Mouse (Mus musculus) ES-E14 (cell line): Measurements from ENCODE around the gene Ugt2b36. TPM values are rescaled to one million over a fixed set of nuclear protein-coding genes. Genes with fewer than 3 reads are reported as not detected.

Experiments
- DNase-seq: peaks from one replicate; pipeline ENCODE4 v3.0.0-alpha.2; 2013; ENCODE audit warnings: low read depth, low spot score
- H3K27ac ChIP-seq: 2 replicates; pipeline ENCODE4 v1.5.1; 2012; ENCODE audit warnings: low read depth, mild to moderate bottlenecking, low read length, moderate library complexity, mixed read lengths; ENCODE audit not compliant: poor library complexity, insufficient read depth, severe bottlenecking
- H3K36me3 ChIP-seq: 2 replicates; pipeline ENCODE4 v1.6.1; 2012; ENCODE audit warnings: mild to moderate bottlenecking, low read length, moderate library complexity, mixed read lengths; ENCODE audit not compliant: control insufficient read depth, poor library complexity, insufficient read depth, severe bottlenecking
- H3K4me1 ChIP-seq, 2 experiments: fragments of 150-350 bp in 1 of 2; sonication (generic) in 1 of 2; 2 replicates each; pipeline ENCODE4 v1.6.1; 2012; ENCODE audit warnings: low read length in 2 of 2, mild to moderate bottlenecking in 1 of 2, mixed read lengths in 1 of 2; ENCODE audit not compliant: control insufficient read depth in 2 of 2, insufficient read depth in 2 of 2, poor library complexity in 1 of 2
- H3K4me3 ChIP-seq, 2 experiments: fragments of 150-350 bp in 1 of 2; sonication (generic) in 1 of 2; 2 replicates each; pipeline ENCODE4 v1.5.1; 2012; ENCODE audit warnings: low read length in 2 of 2, low read depth in 1 of 2, mild to moderate bottlenecking in 1 of 2, mixed read lengths in 1 of 2; ENCODE audit not compliant: insufficient read depth in 1 of 2, poor library complexity in 1 of 2, severe bottlenecking in 1 of 2
- H3K9ac ChIP-seq: 2 replicates; pipeline ENCODE4 v1.6.1; 2012; ENCODE audit warnings: low read depth, mild to moderate bottlenecking, low read length, mixed read lengths; ENCODE audit not compliant: poor library complexity, insufficient read depth, severe bottlenecking
- H3K9me3 ChIP-seq: fragments of 150-350 bp; sonication (generic); 2 replicates; pipeline ENCODE4 v1.6.1; 2012; ENCODE audit warnings: low read depth, mild to moderate bottlenecking, low read length; ENCODE audit not compliant: control insufficient read depth, insufficient read depth
- CHD2 ChIP-seq: IDR thresholded peaks from 2 replicates; pipeline ENCODE4 v1.6.1; 2014; ENCODE audit warnings: mild to moderate bottlenecking, low read depth, low read length, inconsistent platforms
- HCFC1 ChIP-seq: IDR thresholded peaks from 2 replicates; pipeline ENCODE4 v1.6.1; 2012; ENCODE audit warnings: low read length, inconsistent platforms, borderline replicate concordance; ENCODE audit not compliant: insufficient read depth
- MAFK ChIP-seq: IDR thresholded peaks from 2 replicates; pipeline ENCODE4 v1.6.1; 2014; ENCODE audit warnings: mild to moderate bottlenecking, low read depth, low read length, inconsistent platforms; ENCODE audit not compliant: insufficient read depth
- ZC3H11A ChIP-seq: IDR thresholded peaks from 2 replicates; pipeline ENCODE4 v1.6.1; 2012; ENCODE audit warnings: low read depth, mild to moderate bottlenecking, inconsistent platforms, low read length, borderline replicate concordance
- ZNF384 ChIP-seq: IDR thresholded peaks from 2 replicates; pipeline ENCODE4 v1.6.1; 2012; ENCODE audit warnings: low read depth, low read length, inconsistent platforms
- in situ Hi-C, 2 experiments: fragments of 600-800 bp; cut with MboI; formaldehyde crosslinking; loops; one replicate each; pipeline ENCODE4 v1.15.1; 2025; ENCODE audit warnings: low sequenced_read_pairs in 2 of 2, inconsistent platforms in 1 of 2; ENCODE audit not compliant: unreplicated experiment in 2 of 2
- total RNA-seq: library from RNA; depleted of rRNA; stranded (reverse); fragments of 300-350 nt; gene quantifications from 2 replicates; pipeline ENCODE4 v1.2.3, GENCODE M21; 2012; rRNA removed

Ugt2b36 gene
- total RNA-seq, 1 experiment, result not detected

- Histone ChIP-seq H3K27ac (no peak overlapping the region), H3K4me1 (no peaks in the 10 kb centered on the region), H3K9me3 (no peaks in the 10 kb centered on the region), H3K36me3 (no peaks in the 10 kb centered on the region), H3K9ac (no peak overlapping the region), H3K4me3 (no peak overlapping the region)
- in situ Hi-C loops, result no loop called here
- DNase-seq, result no peak
- no peak for TF ChIP-seq HCFC1
- no peak for TF ChIP-seq CHD2
- TF ChIP-seq ZC3H11A, result no peak
- no peak for TF ChIP-seq ZNF384
- no peak for TF ChIP-seq MAFK
Observed at GRCm38 (mm10) chr5:87086269-87086668, 6.1 kb downstream of the Ugt2b36 start.

DNA sequence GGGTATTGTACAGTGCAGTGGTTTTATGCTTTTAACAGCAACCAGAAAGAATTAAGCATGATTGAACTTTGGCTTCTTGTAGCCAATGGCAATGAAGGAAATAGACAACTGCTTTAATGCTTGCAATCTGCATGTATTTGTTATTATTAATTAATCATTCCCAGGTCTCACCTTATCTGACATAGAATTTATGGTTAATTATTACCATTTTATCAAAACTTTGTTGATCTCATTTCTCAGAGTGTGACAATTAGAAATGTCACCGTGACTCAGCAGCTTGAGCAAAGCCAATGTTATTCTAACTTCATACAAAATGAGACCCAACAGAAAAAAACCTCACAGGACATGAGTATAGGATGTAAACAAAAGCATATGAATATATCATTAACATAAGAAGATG lies 61.7 kb downstream of the Ugt2b36 start:
- Histone ChIP-seq H3K9ac (no peak overlapping the region), H3K4me3 (no peak overlapping the region), H3K27ac (no peak overlapping the region), H3K4me1 (no peaks in the 10 kb centered on the region), H3K36me3 (no peaks in the 10 kb centered on the region), H3K9me3 (no peaks in the 10 kb centered on the region)
- TF ChIP-seq ZC3H11A, result no peak
- TF ChIP-seq MAFK, result no peak
- TF ChIP-seq ZNF384, result no peak
- in situ Hi-C loops, result no loop called here
- no peak for DNase-seq

DNA sequence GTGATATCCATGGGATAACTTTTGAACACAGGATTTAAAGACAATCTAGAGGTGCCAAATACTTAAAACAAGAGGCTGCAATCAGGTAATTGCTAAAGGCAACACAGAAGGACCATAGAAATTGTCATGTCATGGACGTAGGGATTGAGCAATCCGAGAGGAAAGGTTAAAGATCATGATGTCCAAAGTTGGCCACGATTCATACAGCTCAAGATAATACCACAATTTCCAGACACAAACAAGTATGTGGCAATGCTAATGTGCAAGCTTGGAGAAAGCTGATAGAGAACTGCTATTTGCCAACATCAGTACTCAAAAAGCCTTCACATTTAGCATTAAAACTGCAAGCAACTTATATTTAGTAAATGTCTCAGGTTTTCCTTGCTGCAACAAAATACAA lies 65.0 kb downstream of the Ugt2b36 start:
- no peaks in the 10 kb centered on the region for H3K36me3 ChIP-seq
- no peaks in the 10 kb centered on the region for H3K9me3 ChIP-seq
- no peak overlapping the region for H3K9ac ChIP-seq
- no peak overlapping the region for H3K27ac ChIP-seq
- TF ChIP-seq ZNF384, result no peak
- in situ Hi-C loops, result no loop called here
- no peaks in the 10 kb centered on the region for H3K4me1 ChIP-seq
- H3K4me3 ChIP-seq, result no peak overlapping the region
- no peak for DNase-seq

Other genes with a start within 250 kb of the Ugt2b36 start
- 0.45 TPM in 1 of 2 replicates, not detected in the other for gene Ugt2b34, start 185.6 kb downstream of the Ugt2b36 start, total RNA-seq
- not detected in 2 replicates for gene Ugt2b1, start 166.0 kb downstream of the Ugt2b36 start, total RNA-seq
- gene Ugt2b35, start 91.7 kb downstream of the Ugt2b36 start, total RNA-seq, result 0.04 TPM in 1 of 2 replicates, not detected in the other
- gene Ugt2b5, start 47.8 kb upstream of the Ugt2b36 start, total RNA-seq, result not detected in 2 replicates
- gene Ugt2b37, start 162.2 kb upstream of the Ugt2b36 start, total RNA-seq, result not detected in 2 replicates
- not detected in 2 replicates for gene Ugt2a3, start 244.6 kb upstream of the Ugt2b36 start, total RNA-seq